Mouse (Mus musculus): ENCODE measurements around the gene Rabgap1.

The Rabgap1 gene

GRCm38 (mm10) chr2:37511134-37511901 lies 68.2 kb downstream of the Rabgap1 start:
- DNase-seq (ENCODE audit: low read depth, low spot score) = no peak

GRCm38 (mm10) chr2:37516030-37516710 lies 73.1 kb downstream of the Rabgap1 start, which contains the start of gene Gpr21:
TSS of gene Gpr21 (plus strand) at chr2:37516332.
- DNase-seq (ENCODE audit: low read depth, low spot score) = peak; percentile 72

GRCm38 (mm10) chr2:37516922-37517462 lies 73.9 kb downstream of the Rabgap1 start:
- peak; percentile 50 for DNase-seq (ENCODE audit: low read depth, low spot score)

GRCm38 (mm10) chr2:37518561-37519285 lies 75.6 kb downstream of the Rabgap1 start:
- no peak for DNase-seq (ENCODE audit: low read depth, low spot score)

- no peak for DNase-seq (ENCODE audit: low read depth, low spot score)
Measured at GRCm38 (mm10) chr2:37519286-37519640, 76.2 kb downstream of the Rabgap1 start.

GRCm38 (mm10) chr2:37527587-37527986 lies 84.5 kb downstream of the Rabgap1 start:
- DNase-seq (ENCODE audit: low read depth, low spot score) = no peak

GRCm38 (mm10) chr2:37529397-37529796 lies 86.3 kb downstream of the Rabgap1 start:
- DNase-seq (ENCODE audit: low read depth, low spot score) = no peak

GRCm38 (mm10) chr2:37530766-37531165 lies 87.7 kb downstream of the Rabgap1 start:
- no peak for DNase-seq (ENCODE audit: low read depth, low spot score)

GRCm38 (mm10) chr2:37531639-37532038 lies 88.6 kb downstream of the Rabgap1 start:
- DNase-seq (ENCODE audit: low read depth, low spot score) = no peak

- no peak for DNase-seq (ENCODE audit: low read depth, low spot score)
Measured at GRCm38 (mm10) chr2:37549346-37550012, 106.4 kb downstream of the Rabgap1 start.

- DNase-seq (ENCODE audit: low read depth, low spot score) = no peak
Measured at GRCm38 (mm10) chr2:37556366-37556765, 113.3 kb downstream of the Rabgap1 start.

GRCm38 (mm10) chr2:37565579-37565978 lies 122.5 kb downstream of the Rabgap1 start:
- DNase-seq (ENCODE audit: low read depth, low spot score) = no peak

GRCm38 (mm10) chr2:37566035-37566434 lies 123.0 kb downstream of the Rabgap1 start:
- no peak for DNase-seq (ENCODE audit: low read depth, low spot score)

GRCm38 (mm10) chr2:37569888-37570287 lies 126.8 kb downstream of the Rabgap1 start:
- no peak for DNase-seq (ENCODE audit: low read depth, low spot score)

- no peak for DNase-seq (ENCODE audit: low read depth, low spot score)
Measured at GRCm38 (mm10) chr2:37570703-37571102, 127.6 kb downstream of the Rabgap1 start.

GRCm38 (mm10) chr2:37572141-37572540 lies 129.1 kb downstream of the Rabgap1 start:
- DNase-seq (ENCODE audit: low read depth, low spot score) = no peak

- no peak for DNase-seq (ENCODE audit: low read depth, low spot score)
Measured at GRCm38 (mm10) chr2:37576661-37577060, 133.6 kb downstream of the Rabgap1 start.

GRCm38 (mm10) chr2:37578185-37578584 lies 135.1 kb downstream of the Rabgap1 start:
- no peak for DNase-seq (ENCODE audit: low read depth, low spot score)

GRCm38 (mm10) chr2:37587919-37588318 lies 144.8 kb downstream of the Rabgap1 start:
- no peak for DNase-seq (ENCODE audit: low read depth, low spot score)
